Mouse (Mus musculus): ENCODE measurements around the gene Yy2.

DNA sequence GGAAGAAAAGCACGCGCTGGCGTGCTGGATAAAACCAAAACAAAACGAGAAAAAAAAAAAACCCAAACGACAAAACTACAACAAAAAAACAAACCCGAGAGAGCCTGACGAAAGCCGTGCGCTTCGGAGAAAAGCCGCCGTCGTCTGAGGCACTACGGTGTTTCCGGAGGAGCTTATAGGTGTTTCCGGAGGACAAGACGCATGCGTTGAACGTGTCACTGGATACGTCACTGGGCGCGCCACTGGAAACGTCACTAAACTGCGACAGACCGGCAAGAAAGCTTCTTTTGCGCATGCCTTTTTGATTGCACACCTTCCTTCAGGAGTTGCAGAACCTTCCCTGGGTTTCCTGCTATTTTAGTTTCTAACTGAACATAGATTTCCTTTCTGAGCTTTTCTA, at the start of gene Yy2:
- TF ChIP-seq CTCF (IDR thresholded peaks at IDR 0.05; ENCODE audit: low read depth, low read length) (no peak), POLR2A (IDR thresholded peaks at IDR 0.05; ENCODE audit: borderline replicate concordance, low read depth, low read length) (no peak)
